Mouse (Mus musculus) heart, embryonic 11.5 days (tissue): ENCODE measurements at regions not wholly inside any gene's neighbourhood (a gene's known extent, or its start where the extent isn't known, plus 50 kb on each side); places are given as distances from the start of the nearest gene placed in this dataset.

Source experiments
- ATAC-seq: fragments of 200-750 bp; cut with Nextera tagmentation; replicated peaks from 2 replicates; pipeline ENCODE4 v1.8.0; 2017; ENCODE audit warnings: moderate library complexity; ENCODE audit not compliant: insufficient number of reproducible peaks, low FRiP score, low TSS enrichment
- H3K27ac ChIP-seq: fragments of 300-500 bp; sonication (generic); 2 replicates; pipeline ENCODE4 v1.5.1; 2014; ENCODE audit warnings: mild to moderate bottlenecking, low read depth, low read length
- H3K27me3 ChIP-seq: fragments of 300-500 bp; sonication (generic); 2 replicates; pipeline ENCODE4 v1.6.1; 2014; ENCODE audit warnings: mild to moderate bottlenecking, low read length, mixed read lengths; ENCODE audit not compliant: control insufficient read depth, insufficient read depth
- H3K36me3 ChIP-seq: fragments of 300-500 bp; sonication (generic); 2 replicates; pipeline ENCODE4 v1.6.1; 2014; ENCODE audit warnings: mild to moderate bottlenecking, low read length, moderate library complexity, mixed read lengths; ENCODE audit not compliant: control insufficient read depth, insufficient read depth
- H3K4me1 ChIP-seq: fragments of 300-500 bp; sonication (generic); 2 replicates; pipeline ENCODE4 v1.6.1; 2014; ENCODE audit warnings: low read length; ENCODE audit not compliant: control insufficient read depth, insufficient read depth
- H3K4me2 ChIP-seq: fragments of 300-500 bp; sonication (generic); 2 replicates; pipeline ENCODE4 v1.6.1; 2014; ENCODE audit warnings: mild to moderate bottlenecking, moderate library complexity
- H3K4me3 ChIP-seq: fragments of 300-500 bp; sonication (generic); 2 replicates; pipeline ENCODE4 v1.5.1; 2014; ENCODE audit warnings: low read depth, low read length
- H3K9ac ChIP-seq: fragments of 300-500 bp; sonication (generic); 2 replicates; pipeline ENCODE4 v1.6.1; 2014; ENCODE audit warnings: mild to moderate bottlenecking, low read depth, low read length, moderate library complexity
- H3K9me3 ChIP-seq: fragments of 300-500 bp; sonication (generic); replicated peaks from 2 replicates; pipeline ENCODE4 v1.6.1; 2016; ENCODE audit warnings: low read length; ENCODE audit not compliant: control insufficient read depth
- WGBS: fragments of 180-500 bp; shearing (Covaris S2); extraction: QIAGEN DNeasy Blood & Tissue Kit; methylation state at CpG from one replicate; pipeline ENCODE4 v1.1.7; 2014; ENCODE audit not compliant: insufficient replicate concordance; 5-methylcytosine and 5-hydroxymethylcytosine counted together

- Histone ChIP-seq H3K36me3 (no peaks in the 10 kb centered on the region), H3K4me1 (no peaks in the 10 kb centered on the region), H3K4me3 (no peak overlapping the region), H3K9ac (no peak overlapping the region), H3K9me3 (no peaks in the 10 kb centered on the region), H3K27me3 (no peaks in the 10 kb centered on the region), H3K4me2 (no peak overlapping the region), H3K27ac (no peak overlapping the region)
- WGBS, result 69% methylated on average over 7 of the region's 7 CpGs
- no peak for ATAC-seq
Measured at GRCm38 (mm10) chr14:102615588-102616309, 366.7 kb downstream of the Kctd12 start.

- 73% methylated on average over 5 of the region's 5 CpGs for WGBS
- H3K4me3 ChIP-seq, result no peak overlapping the region
- H3K9me3 ChIP-seq, result no peaks in the 10 kb centered on the region
- H3K9ac ChIP-seq, result no peak overlapping the region
- H3K27me3 ChIP-seq, result no peaks in the 10 kb centered on the region
- H3K36me3 ChIP-seq, result no peaks in the 10 kb centered on the region
- no peak for ATAC-seq
- no peak overlapping the region for H3K27ac ChIP-seq
- H3K4me2 ChIP-seq, result no peak overlapping the region
- no peaks in the 10 kb centered on the region for H3K4me1 ChIP-seq
Measured at GRCm38 (mm10) chr14:102606055-102606454, 376.4 kb downstream of the Kctd12 start.

GRCm38 (mm10) chr14:102594850-102595249, 387.6 kb downstream of the Kctd12 start:
- Histone ChIP-seq H3K9ac (no peak overlapping the region), H3K4me1 (no peaks in the 10 kb centered on the region), H3K36me3 (no peaks in the 10 kb centered on the region), H3K27ac (no peak overlapping the region), H3K4me3 (no peak overlapping the region), H3K9me3 (no peaks in the 10 kb centered on the region), H3K4me2 (no peak overlapping the region), H3K27me3 (no peaks in the 10 kb centered on the region)
- 73% methylated on average over 3 of the region's 3 CpGs for WGBS
- no peak for ATAC-seq

DNA sequence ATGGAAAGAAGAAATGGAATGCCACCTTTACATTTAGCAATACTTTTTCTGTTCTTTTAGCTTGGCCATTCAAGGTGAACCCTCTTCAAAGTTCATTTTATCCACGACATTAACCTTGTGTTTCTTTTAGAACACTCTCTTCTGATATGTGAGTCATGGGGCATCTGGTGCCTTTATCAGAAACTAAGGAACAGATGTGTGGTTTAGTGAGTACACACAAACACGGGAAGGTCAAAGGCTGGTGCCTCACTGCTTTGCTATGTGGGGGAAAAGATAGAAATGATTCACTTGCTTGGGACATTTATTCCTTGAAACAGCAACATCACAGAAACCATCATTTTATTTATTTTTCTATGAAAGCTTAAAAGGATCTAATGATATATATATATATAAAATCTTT, 428.7 kb downstream of the Kctd12 start:
- H3K4me1 ChIP-seq, result no peaks in the 10 kb centered on the region
- no peaks in the 10 kb centered on the region for H3K27me3 ChIP-seq
- ATAC-seq, result no peak
- no peak overlapping the region for H3K4me2 ChIP-seq
- no peak overlapping the region for H3K4me3 ChIP-seq
- H3K9ac ChIP-seq, result no peak overlapping the region
- WGBS, result 30% methylated on average over 2 of the region's 2 CpGs
- H3K27ac ChIP-seq, result no peak overlapping the region
- H3K36me3 ChIP-seq, result no peaks in the 10 kb centered on the region
- no peaks in the 10 kb centered on the region for H3K9me3 ChIP-seq

- Histone ChIP-seq H3K27me3 (no peaks in the 10 kb centered on the region), H3K4me1 (no peaks in the 10 kb centered on the region), H3K9ac (no peak overlapping the region), H3K9me3 (no peaks in the 10 kb centered on the region), H3K36me3 (no peaks in the 10 kb centered on the region), H3K4me2 (no peak overlapping the region), H3K4me3 (no peak overlapping the region), H3K27ac (no peak overlapping the region)
- 70% methylated on average over 2 of the region's 2 CpGs for WGBS
- no peak for ATAC-seq
Measured at GRCm38 (mm10) chr14:102552598-102552997, 429.8 kb downstream of the Kctd12 start.

DNA sequence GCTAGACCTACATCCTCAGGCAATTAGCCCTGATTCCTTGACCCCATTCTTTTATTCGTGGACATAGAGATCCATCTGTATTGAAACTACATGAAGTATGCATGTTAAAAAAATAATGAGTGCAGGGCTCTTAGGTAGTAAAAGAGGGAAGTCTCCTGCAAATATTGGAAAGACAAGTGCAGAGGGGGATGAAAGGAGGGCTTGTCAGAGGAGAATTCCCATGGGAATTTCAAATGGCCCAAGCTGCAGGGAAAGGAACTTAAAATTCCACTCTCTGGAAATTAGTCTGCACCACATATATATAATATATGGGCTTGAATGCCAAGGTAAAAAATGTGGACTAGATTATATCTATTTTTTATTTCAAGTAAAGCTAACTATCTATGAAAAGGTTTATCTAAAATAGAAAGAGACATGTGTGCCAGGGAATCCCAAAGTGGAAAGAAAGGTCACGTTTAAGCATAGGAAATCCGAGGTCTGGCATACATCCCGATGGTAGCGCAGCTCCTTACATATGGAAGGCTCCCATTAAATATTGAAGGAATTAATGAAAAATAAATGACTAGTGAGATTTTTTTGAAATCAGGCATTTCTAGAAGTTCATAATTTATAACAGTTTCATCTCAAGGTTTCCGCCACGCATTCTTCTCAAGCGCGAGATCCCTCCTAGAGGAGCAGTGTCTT, 457.4 kb downstream of the Kctd12 start:
- Histone ChIP-seq H3K27me3 (no peaks in the 10 kb centered on the region), H3K4me1 (no peaks in the 10 kb centered on the region)
- 85% methylated on average over 9 of the region's 9 CpGs for WGBS

GRCm38 (mm10) chr14:102516765-102517164, 465.7 kb downstream of the Kctd12 start:
- 34% methylated on average over 2 of the region's 2 CpGs for WGBS

More for the DNA sequence above, 457.4 kb downstream of the Kctd12 start:
- no peaks in the 10 kb centered on the region for H3K36me3 ChIP-seq
- no peak overlapping the region for H3K9ac ChIP-seq
- H3K27ac ChIP-seq, result no peak overlapping the region
- no peaks in the 10 kb centered on the region for H3K9me3 ChIP-seq
- no peak overlapping the region for H3K4me3 ChIP-seq
- ATAC-seq, result no peak
- H3K4me2 ChIP-seq, result no peak overlapping the region

GRCm38 (mm10) chr14:102514527-102514926, 467.9 kb downstream of the Kctd12 start:
- no peak overlapping the region for H3K4me2 ChIP-seq
- H3K4me3 ChIP-seq, result no peak overlapping the region
- 50% methylated on average over 2 of the region's 2 CpGs for WGBS
- H3K4me1 ChIP-seq, result no peaks in the 10 kb centered on the region
- ATAC-seq, result no peak
- no peak overlapping the region for H3K9ac ChIP-seq
- no peaks in the 10 kb centered on the region for H3K27me3 ChIP-seq
- no peak overlapping the region for H3K27ac ChIP-seq
- no peaks in the 10 kb centered on the region for H3K36me3 ChIP-seq
- H3K9me3 ChIP-seq, result no peaks in the 10 kb centered on the region

More at GRCm38 (mm10) chr14:102516765-102517164, 465.7 kb downstream of the Kctd12 start:
- no peak overlapping the region for H3K27ac ChIP-seq
- H3K9me3 ChIP-seq, result no peaks in the 10 kb centered on the region
- no peak overlapping the region for H3K9ac ChIP-seq
- H3K4me1 ChIP-seq, result no peaks in the 10 kb centered on the region
- H3K4me2 ChIP-seq, result no peak overlapping the region
- H3K36me3 ChIP-seq, result no peaks in the 10 kb centered on the region
- ATAC-seq, result no peak
- no peaks in the 10 kb centered on the region for H3K27me3 ChIP-seq
- H3K4me3 ChIP-seq, result no peak overlapping the region

DNA sequence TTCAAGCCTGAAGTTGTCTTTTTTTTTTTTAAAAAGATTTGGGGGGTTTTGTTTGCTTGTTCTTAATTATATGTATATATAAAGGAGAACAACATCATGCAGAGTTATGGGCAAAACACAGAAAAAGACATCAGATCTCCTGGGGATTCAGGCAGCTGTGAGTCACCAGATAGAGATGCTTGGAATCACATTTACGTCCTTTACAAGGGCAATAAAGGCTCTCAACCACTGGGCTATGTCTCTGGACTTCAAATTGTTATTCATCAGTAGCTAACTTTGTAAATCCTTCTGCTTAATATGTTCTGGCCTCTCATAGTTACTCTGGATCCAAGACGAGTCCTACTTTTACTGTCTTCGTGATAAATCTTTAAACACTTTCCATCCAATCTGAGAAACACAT, 469.8 kb downstream of the Kctd12 start:
- no peaks in the 10 kb centered on the region for H3K9me3 ChIP-seq
- no peak overlapping the region for H3K4me2 ChIP-seq
- no peak overlapping the region for H3K4me3 ChIP-seq
- H3K27me3 ChIP-seq, result no peaks in the 10 kb centered on the region
- H3K4me1 ChIP-seq, result no peaks in the 10 kb centered on the region
- no peak for ATAC-seq
- H3K9ac ChIP-seq, result no peak overlapping the region
- H3K27ac ChIP-seq, result no peak overlapping the region
- 67% methylated on average over 3 of the region's 3 CpGs for WGBS
- no peaks in the 10 kb centered on the region for H3K36me3 ChIP-seq
